Mouse (Mus musculus) forebrain, embryonic 15.5 days (tissue): ENCODE measurements at regions not wholly inside any gene's neighbourhood (a gene's known extent, or its start where the extent isn't known, plus 50 kb on each side); places are given as distances from the start of the nearest gene placed in this dataset.

Source experiments
- ATAC-seq: fragments of 200-750 bp; cut with Nextera tagmentation; replicated peaks from 2 replicates; pipeline ENCODE4 v1.8.0; 2017; ENCODE audit warnings: mild to moderate bottlenecking, moderate TSS enrichment, moderate library complexity
- H3K27ac ChIP-seq: fragments of 300-500 bp; sonication (generic); replicated peaks from 2 replicates; pipeline ENCODE4 v1.5.1; 2015; ENCODE audit warnings: mild to moderate bottlenecking, inconsistent platforms
- H3K27me3 ChIP-seq: fragments of 300-500 bp; sonication (generic); 2 replicates; pipeline ENCODE4 v1.6.1; 2015; ENCODE audit warnings: inconsistent platforms
- H3K36me3 ChIP-seq: fragments of 300-500 bp; sonication (generic); 2 replicates; pipeline ENCODE4 v1.6.1; 2015; ENCODE audit warnings: mild to moderate bottlenecking, inconsistent platforms
- H3K4me1 ChIP-seq: fragments of 300-500 bp; sonication (generic); 2 replicates; pipeline ENCODE4 v1.6.1; 2015; ENCODE audit warnings: inconsistent platforms
- H3K4me2 ChIP-seq: fragments of 300-500 bp; sonication (generic); replicated peaks from 2 replicates; pipeline ENCODE4 v1.6.1; 2015; ENCODE audit warnings: mild to moderate bottlenecking, inconsistent platforms
- H3K4me3 ChIP-seq: fragments of 300-500 bp; sonication (generic); 2 replicates; pipeline ENCODE4 v1.5.1; 2015; ENCODE audit warnings: mild to moderate bottlenecking, inconsistent platforms
- H3K9ac ChIP-seq: fragments of 300-500 bp; sonication (generic); replicated peaks from 2 replicates; pipeline ENCODE4 v1.6.1; 2015; ENCODE audit warnings: mild to moderate bottlenecking, inconsistent platforms
- H3K9me3 ChIP-seq: fragments of 300-500 bp; sonication (generic); 2 replicates; pipeline ENCODE4 v1.6.1; 2016; ENCODE audit warnings: inconsistent platforms
- WGBS: fragments of 180-500 bp; shearing (Covaris S2); methylation state at CpG from one replicate; pipeline ENCODE4 v1.1.7; 2015; ENCODE audit warnings: mixed read lengths; 5-methylcytosine and 5-hydroxymethylcytosine counted together

DNA sequence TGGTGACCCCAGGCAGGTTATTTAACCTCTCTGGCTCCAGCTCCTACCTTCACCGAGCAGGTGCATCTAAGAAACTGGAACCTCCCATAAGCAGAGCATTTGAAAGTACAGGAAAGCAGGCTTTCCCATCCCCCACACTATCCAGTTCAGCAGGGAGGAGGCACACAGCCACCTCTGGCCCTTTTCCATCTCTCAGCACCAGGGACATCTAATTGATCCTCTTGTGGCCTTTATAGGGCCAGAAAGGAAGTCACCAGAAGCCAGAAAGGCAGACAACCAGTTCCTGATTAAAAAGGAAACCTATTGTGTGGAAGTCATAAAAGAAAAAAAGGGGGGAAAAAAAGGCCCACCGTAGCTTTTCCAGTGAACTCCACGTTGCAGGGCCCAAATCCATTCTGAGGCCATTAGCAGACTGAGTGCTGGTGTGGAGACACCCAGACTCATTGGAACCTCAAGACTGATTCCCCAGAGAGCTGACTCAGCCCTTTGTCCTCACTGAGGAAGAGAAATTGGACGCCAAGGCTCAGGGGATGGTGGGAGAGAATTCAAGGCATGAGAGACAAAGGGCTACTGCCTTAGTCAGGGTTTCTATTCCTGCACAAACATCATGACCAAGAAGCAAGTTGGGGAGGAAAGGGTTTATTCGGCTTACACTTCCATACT, 163.2 kb upstream of the Zmiz1 start:
- no peaks in the 10 kb centered on the region for H3K27me3 ChIP-seq
- H3K4me3 ChIP-seq: no peak overlapping the region
- ATAC-seq: no peak
- no peaks in the 10 kb centered on the region for H3K36me3 ChIP-seq
- H3K4me2 ChIP-seq: no peak overlapping the region
- H3K4me1 ChIP-seq: no peaks in the 10 kb centered on the region
- no peaks in the 10 kb centered on the region for H3K9me3 ChIP-seq
- H3K9ac ChIP-seq: no peak overlapping the region
- H3K27ac ChIP-seq: no peak overlapping the region; the same call in 1 of the 2 replicates
- 46% methylated on average over 5 of the region's 5 CpGs for WGBS

DNA sequence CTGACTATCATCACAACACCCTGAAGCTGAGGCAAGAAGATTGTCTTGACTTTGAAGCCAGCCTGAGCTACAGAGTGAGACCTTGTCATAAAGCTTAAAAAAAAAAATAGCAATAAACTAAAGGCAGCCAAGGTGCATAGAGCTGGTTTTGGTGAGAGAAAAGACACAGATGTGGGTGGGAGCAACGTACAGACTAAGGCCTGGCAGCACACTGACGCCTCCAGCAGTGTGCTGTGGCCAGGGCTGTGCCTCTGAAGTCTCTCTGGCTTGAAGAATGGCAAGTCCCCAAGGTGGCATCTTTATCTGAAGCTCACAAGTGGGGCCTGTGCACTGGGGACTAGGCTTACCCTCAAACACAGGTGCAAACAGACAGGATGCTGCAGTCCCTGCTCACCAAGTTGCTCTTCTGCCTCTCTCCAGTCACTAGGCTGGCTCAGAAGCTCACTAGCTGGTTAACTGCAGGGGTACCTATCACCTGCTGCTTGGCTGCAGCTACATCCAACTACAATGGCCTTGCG, 159.3 kb upstream of the Zmiz1 start:
- Histone ChIP-seq H3K27ac (no peak overlapping the region), H3K27me3 (no peaks in the 10 kb centered on the region), H3K9ac (no peak overlapping the region), H3K9me3 (no peaks in the 10 kb centered on the region), H3K4me3 (no peak overlapping the region), H3K4me2 (no peak overlapping the region), H3K4me1 (peaks cover 13% of the 10 kb centered on the region), H3K36me3 (no peaks in the 10 kb centered on the region)
- WGBS: 88% methylated on average over 3 of the region's 3 CpGs
- ATAC-seq: no peak

GRCm38 (mm10) chr14:25301336-25302031, 157.5 kb upstream of the Zmiz1 start:
- Histone ChIP-seq H3K9me3 (no peaks in the 10 kb centered on the region), H3K36me3 (no peaks in the 10 kb centered on the region), H3K4me1 (peaks cover 18% of the 10 kb centered on the region), H3K9ac (no peak overlapping the region), H3K27ac (no peak overlapping the region), H3K4me2 (no peak overlapping the region), H3K4me3 (no peak overlapping the region; the same call in 1 of the 2 replicates), H3K27me3 (no peaks in the 10 kb centered on the region)
- 11% methylated on average over 9 of the region's 9 CpGs for WGBS
- no peak for ATAC-seq

GRCm38 (mm10) chr14:25304391-25304851, 154.6 kb upstream of the Zmiz1 start:
- no peak overlapping the region for H3K4me2 ChIP-seq
- H3K4me3 ChIP-seq: no peak overlapping the region
- peak overlapping the region; percentile 27; the same call in 1 of the 2 replicates for H3K27ac ChIP-seq
- ATAC-seq: no peak
- WGBS: 24% methylated on average over 9 of the region's 9 CpGs
- H3K36me3 ChIP-seq: no peaks in the 10 kb centered on the region
- peaks cover 20% of the 10 kb centered on the region for H3K4me1 ChIP-seq
- H3K9me3 ChIP-seq: no peaks in the 10 kb centered on the region
- H3K9ac ChIP-seq: no peak overlapping the region
- H3K27me3 ChIP-seq: no peaks in the 10 kb centered on the region

DNA sequence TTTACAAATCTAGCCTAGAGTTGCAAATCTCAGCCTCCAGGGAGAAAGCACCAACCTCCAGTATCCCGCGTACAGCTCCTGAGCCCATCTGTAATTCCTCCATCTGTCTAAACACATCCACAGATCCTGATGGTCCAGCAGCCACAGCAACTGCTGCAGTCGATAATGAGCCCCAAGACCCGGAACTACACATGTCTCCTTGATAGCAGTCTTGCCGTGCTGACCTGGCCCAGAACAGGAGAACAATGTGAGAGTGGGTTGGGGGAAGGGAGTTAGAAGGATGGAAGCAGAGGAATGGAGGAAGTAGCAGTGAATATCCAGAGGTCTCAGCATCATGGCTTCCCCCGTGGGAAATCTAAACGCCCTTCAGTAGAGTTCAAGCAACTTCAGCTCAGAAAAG, 152.8 kb upstream of the Zmiz1 start:
- 65% methylated on average over 7 of the region's 7 CpGs for WGBS
- peaks cover 29% of the 10 kb centered on the region for H3K4me1 ChIP-seq
- no peaks in the 10 kb centered on the region for H3K9me3 ChIP-seq
- H3K27me3 ChIP-seq: no peaks in the 10 kb centered on the region
- no peaks in the 10 kb centered on the region for H3K36me3 ChIP-seq
- no peak overlapping the region for H3K27ac ChIP-seq
- no peak for ATAC-seq
- H3K4me2 ChIP-seq: no peak overlapping the region
- H3K9ac ChIP-seq: no peak overlapping the region
- no peak overlapping the region for H3K4me3 ChIP-seq

GRCm38 (mm10) chr14:25306961-25307654, 151.9 kb upstream of the Zmiz1 start:
- peaks cover 31% of the 10 kb centered on the region for H3K4me1 ChIP-seq
- H3K9me3 ChIP-seq: no peaks in the 10 kb centered on the region
- H3K9ac ChIP-seq: no peak overlapping the region
- ATAC-seq: no peak
- no peak overlapping the region for H3K4me3 ChIP-seq
- 69% methylated on average over 3 of the region's 3 CpGs for WGBS
- H3K4me2 ChIP-seq: no peak overlapping the region
- no peaks in the 10 kb centered on the region for H3K36me3 ChIP-seq
- no peak overlapping the region for H3K27ac ChIP-seq
- no peaks in the 10 kb centered on the region for H3K27me3 ChIP-seq

GRCm38 (mm10) chr14:25308051-25308450, 150.9 kb upstream of the Zmiz1 start:
- 62% methylated on average over 3 of the region's 3 CpGs for WGBS

GRCm38 (mm10) chr14:25310671-25311151, 148.3 kb upstream of the Zmiz1 start:
- Histone ChIP-seq H3K4me1 (peaks cover 32% of the 10 kb centered on the region), H3K27ac (no peak overlapping the region), H3K27me3 (no peaks in the 10 kb centered on the region), H3K36me3 (no peaks in the 10 kb centered on the region), H3K9ac (no peak overlapping the region), H3K4me3 (no peak overlapping the region), H3K4me2 (no peak overlapping the region), H3K9me3 (no peaks in the 10 kb centered on the region)
- WGBS: 58% methylated on average over 4 of the region's 4 CpGs
- no peak for ATAC-seq

More at GRCm38 (mm10) chr14:25308051-25308450, 150.9 kb upstream of the Zmiz1 start:
- no peaks in the 10 kb centered on the region for H3K27me3 ChIP-seq
- no peaks in the 10 kb centered on the region for H3K36me3 ChIP-seq
- no peak overlapping the region for H3K9ac ChIP-seq
- H3K27ac ChIP-seq: no peak overlapping the region
- ATAC-seq: no peak
- H3K4me3 ChIP-seq: no peak overlapping the region
- H3K4me2 ChIP-seq: no peak overlapping the region
- no peaks in the 10 kb centered on the region for H3K9me3 ChIP-seq
- peaks cover 36% of the 10 kb centered on the region for H3K4me1 ChIP-seq

- no peak for ATAC-seq
- no peak overlapping the region for H3K27ac ChIP-seq
- 45% methylated on average over 3 of the region's 3 CpGs for WGBS
- H3K9me3 ChIP-seq: no peaks in the 10 kb centered on the region
- no peaks in the 10 kb centered on the region for H3K27me3 ChIP-seq
- H3K36me3 ChIP-seq: no peaks in the 10 kb centered on the region
- H3K4me1 ChIP-seq: peaks cover 34% of the 10 kb centered on the region
- H3K4me3 ChIP-seq: no peak overlapping the region
- no peak overlapping the region for H3K9ac ChIP-seq
- no peak overlapping the region for H3K4me2 ChIP-seq
These were observed 147.5 kb upstream of the Zmiz1 start for GRCm38 (mm10) chr14:25311475-25311874.

DNA sequence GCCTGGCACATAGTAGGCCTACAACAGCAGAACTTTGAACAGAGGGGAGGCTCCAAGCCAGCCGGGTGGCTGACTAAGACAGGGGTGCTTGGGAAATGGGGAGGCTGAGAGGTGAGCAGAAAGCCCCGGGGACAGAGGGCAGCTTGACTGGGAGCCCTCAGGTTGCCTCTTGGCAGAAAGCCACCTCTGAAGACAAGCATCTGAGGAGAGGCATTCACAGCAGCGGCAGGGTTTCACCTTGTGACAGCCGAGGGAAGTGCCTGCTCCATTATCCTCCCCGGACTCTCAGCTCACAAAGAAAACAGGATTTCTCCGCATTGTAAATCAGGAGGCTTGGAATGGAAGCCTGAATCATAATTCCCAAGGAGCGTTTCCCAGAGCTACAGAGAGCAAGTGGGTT, 146.8 kb upstream of the Zmiz1 start:
- no peaks in the 10 kb centered on the region for H3K27me3 ChIP-seq
- H3K4me1 ChIP-seq: peaks cover 40% of the 10 kb centered on the region
- no peak for ATAC-seq
- no peaks in the 10 kb centered on the region for H3K9me3 ChIP-seq
- H3K27ac ChIP-seq: peak overlapping the region; percentile 60
- H3K4me3 ChIP-seq: no peak overlapping the region
- WGBS: 10% methylated on average over 7 of the region's 7 CpGs
- H3K36me3 ChIP-seq: no peaks in the 10 kb centered on the region
- H3K9ac ChIP-seq: no peak overlapping the region
- H3K4me2 ChIP-seq: no peak overlapping the region

GRCm38 (mm10) chr14:25312814-25313426, 146.1 kb upstream of the Zmiz1 start:
- no peaks in the 10 kb centered on the region for H3K27me3 ChIP-seq
- no peaks in the 10 kb centered on the region for H3K36me3 ChIP-seq
- peaks cover 47% of the 10 kb centered on the region for H3K4me1 ChIP-seq
- H3K4me2 ChIP-seq: no peak overlapping the region
- no peaks in the 10 kb centered on the region for H3K9me3 ChIP-seq
- peak overlapping the region; percentile 60; the same call in 1 of the 2 replicates for H3K27ac ChIP-seq
- WGBS: 83% methylated on average over 6 of the region's 6 CpGs
- H3K9ac ChIP-seq: no peak overlapping the region
- no peak overlapping the region for H3K4me3 ChIP-seq
- ATAC-seq: no peak
